Mouse (Mus musculus) layer of hippocampus, postnatal 10 days (tissue): ENCODE results near the gene Il4ra. TPM values are rescaled to one million over a fixed set of nuclear protein-coding genes. Genes with fewer than 3 reads are reported as not detected.

Experiments
- DNase-seq, 2 experiments: peaks; one replicate each; pipeline ENCODE4 v3.0.0; 2021; ENCODE audit warnings: low spot score in 2 of 2
- total RNA-seq, 2 experiments: library from RNA; stranded (reverse); gene quantifications; 2 replicates each; pipeline ENCODE4 v1.2.3; 2021

Il4ra gene
- total RNA-seq, 2 experiments from 2014 or later: 4.0 to 8.3 TPM

- DNase-seq: no peak
These were observed 73.3 kb downstream of the Il4ra start for GRCm38 (mm10) chr7:125625219-125625618.

GRCm38 (mm10) chr7:125625829-125626228 lies 73.9 kb downstream of the Il4ra start:
- DNase-seq: no peak

Other genes with a start within 250 kb of the Il4ra start
- 1 to 10 TPM; 3.3 to 3.9 TPM for gene Kdm8, start 107.4 kb upstream of the Il4ra start, total RNA-seq
- 10 to 100 TPM; 25.6 to 28.9 TPM for gene Nsmce1, start 60.5 kb upstream of the Il4ra start, total RNA-seq
- 1 to 10 TPM in 1 of 2 experiments, under 1 TPM in 1; 0.60 to 1.1 TPM for gene Il21r, start 51.3 kb downstream of the Il4ra start, total RNA-seq
- gene Gtf3c1, start 155.7 kb downstream of the Il4ra start, total RNA-seq: 10 to 100 TPM; 79.0 to 87.7 TPM
- gene D430042O09Rik, start 155.8 kb downstream of the Il4ra start, total RNA-seq: 10 to 100 TPM; 20.6 to 24.7 TPM